Mouse (Mus musculus) 3T3-L1 (cell line): ENCODE results near the gene Snrpb2.

Source experiments
- DNase-seq: peaks from one replicate; pipeline ENCODE4 v3.0.0-alpha.2; 2015; ENCODE audit warnings: low read depth, low spot score

Gene Snrpb2

DNA sequence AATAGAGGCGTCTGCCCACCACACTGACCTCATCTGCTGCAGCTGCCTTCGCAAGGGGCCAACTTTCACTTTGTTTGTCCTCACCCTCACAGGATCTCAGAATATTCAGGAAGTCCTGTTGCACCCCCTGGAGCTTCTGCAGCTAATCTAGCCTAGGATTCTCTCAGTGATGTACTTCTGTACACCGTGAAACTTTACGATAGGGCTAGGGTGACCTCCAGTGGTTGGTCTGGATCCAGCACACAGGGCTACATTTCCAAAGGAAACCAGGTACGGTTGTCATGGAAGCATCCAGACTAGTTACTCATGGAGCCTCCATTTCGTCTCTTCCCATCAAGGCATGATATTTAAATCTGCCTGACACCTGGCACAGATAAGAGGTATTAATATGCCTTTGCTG lies 30.9 kb downstream of the Snrpb2 start:
- DNase-seq: peak; percentile 73

DNA sequence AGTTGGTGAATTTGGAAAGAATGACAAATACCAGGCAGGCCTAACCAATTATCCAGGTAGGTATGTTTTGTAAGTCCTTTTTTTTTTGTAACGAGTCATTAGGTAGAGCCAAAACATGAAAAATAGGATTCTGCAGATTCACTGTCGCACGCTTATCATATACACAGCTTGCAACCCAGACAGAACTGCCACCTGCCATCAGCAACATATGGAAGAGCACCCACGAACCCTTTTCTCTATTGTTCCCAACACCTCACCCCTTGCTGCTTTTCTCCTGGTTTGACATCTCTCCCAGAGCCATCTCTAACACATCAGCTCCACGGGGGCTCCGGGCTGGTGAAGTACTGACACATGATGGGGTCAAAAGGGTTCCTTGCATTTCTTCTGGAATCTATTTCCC lies 31.9 kb downstream of the Snrpb2 start:
- no peak for DNase-seq

DNA sequence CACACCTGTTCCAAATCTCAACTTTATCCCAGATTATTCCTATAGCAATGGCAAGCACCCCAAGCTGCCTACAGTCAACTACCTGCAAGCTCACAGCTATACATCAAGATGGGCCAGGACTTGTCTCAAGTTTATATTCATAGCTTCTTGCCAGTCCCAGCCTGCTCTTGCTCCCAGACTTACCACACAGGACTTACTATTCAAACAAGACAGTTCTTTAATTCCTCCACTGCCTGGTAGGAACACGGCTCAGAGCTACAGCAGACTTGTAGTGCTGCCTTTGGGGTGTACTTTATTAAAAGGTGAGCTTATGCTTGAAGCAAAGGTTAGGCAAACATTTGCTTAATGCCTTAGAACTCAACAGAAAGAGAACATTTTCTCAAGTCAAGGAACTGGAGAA lies 34.3 kb downstream of the Snrpb2 start:
- no peak for DNase-seq

DNA sequence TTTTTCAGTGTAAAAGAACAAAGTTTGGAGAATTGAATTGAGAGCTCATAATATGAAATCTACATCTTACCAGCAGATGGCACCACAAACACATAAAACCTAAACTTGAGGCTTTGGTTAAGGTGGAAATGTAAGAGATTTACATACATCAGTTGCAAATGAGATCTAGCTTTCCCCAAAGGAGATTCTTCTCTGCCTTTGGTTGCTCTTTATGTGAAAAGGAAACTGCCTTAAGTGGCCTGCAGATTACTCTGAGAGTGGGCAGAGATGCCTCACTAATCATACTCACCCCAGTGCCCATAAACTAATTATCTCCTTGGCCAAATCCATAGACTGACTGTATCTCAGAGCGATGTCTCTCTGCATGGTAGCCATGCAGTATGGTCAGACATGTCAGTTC lies 51.0 kb downstream of the Snrpb2 start:
- DNase-seq: peak; percentile 84

DNA sequence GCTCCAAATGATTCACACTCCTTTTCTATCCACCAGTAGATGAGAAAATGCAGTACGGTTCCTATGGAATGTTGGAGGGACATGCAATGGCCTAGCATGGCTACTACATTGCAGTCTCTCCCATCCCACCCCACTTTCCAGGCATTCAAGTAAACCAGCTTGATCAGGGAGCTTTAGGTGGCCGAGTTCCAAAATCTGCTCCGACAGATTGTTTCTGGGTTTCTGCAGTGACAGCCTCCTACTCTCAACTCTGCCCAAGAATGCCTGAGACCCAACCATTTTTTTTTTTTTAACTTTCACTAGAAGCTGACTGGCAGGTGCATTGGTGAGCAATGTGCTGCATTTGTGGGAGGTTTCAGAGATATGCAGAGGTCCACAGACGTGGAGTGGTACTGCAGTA lies 51.9 kb downstream of the Snrpb2 start:
- DNase-seq: no peak

DNA sequence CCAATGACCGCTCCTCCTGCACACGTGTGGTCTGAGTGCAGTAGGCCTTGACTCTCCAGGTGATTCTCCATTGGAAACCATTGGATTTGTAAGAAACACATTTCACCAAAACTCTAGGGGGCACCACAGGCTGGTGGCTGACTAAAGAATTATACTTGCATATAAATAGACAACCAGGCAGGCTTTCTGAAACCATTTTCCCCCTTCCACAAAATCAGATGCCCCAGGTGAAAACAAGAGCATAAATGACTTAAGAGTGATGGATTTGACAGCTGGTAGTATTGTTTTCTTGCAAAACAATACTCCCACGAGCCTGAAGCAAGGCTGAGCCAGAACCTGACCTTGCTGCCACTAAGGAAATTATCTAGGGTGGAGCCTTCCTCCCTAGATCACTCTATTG lies 54.6 kb downstream of the Snrpb2 start:
- DNase-seq: peak; percentile 71

DNA sequence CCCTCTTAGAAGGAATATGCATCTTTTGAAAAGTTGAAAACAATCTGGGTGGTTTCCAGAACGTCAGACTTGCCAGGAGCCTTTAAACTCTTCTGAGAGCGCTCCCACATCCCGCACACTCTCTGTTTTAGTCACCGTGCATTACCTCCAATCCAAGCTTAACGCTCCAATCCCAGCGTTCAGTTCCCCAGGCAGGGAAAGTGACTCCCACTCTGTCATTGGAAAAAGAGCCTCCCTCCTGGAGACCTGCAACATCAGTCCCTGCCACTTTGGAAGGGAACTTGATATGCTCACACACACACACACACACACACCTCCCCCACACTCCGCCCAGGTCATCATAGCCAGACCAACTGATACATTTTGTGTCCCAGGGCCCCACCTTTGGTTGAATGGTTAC lies 55.4 kb downstream of the Snrpb2 start:
- DNase-seq: no peak
